Mouse (Mus musculus): Measurements from ENCODE around the gene Timm23. TPM values are rescaled to one million over a fixed set of nuclear protein-coding genes. Genes with fewer than 3 reads are reported as not detected.
"Not testable (repeated sequence)": the region's sequence is repeated elsewhere in the genome, so short reads cannot be mapped to it uniquely, and the experiment has no call there.

Gene Timm23
- polyA plus RNA-seq, 1 experiment: 17.5 TPM

DNA sequence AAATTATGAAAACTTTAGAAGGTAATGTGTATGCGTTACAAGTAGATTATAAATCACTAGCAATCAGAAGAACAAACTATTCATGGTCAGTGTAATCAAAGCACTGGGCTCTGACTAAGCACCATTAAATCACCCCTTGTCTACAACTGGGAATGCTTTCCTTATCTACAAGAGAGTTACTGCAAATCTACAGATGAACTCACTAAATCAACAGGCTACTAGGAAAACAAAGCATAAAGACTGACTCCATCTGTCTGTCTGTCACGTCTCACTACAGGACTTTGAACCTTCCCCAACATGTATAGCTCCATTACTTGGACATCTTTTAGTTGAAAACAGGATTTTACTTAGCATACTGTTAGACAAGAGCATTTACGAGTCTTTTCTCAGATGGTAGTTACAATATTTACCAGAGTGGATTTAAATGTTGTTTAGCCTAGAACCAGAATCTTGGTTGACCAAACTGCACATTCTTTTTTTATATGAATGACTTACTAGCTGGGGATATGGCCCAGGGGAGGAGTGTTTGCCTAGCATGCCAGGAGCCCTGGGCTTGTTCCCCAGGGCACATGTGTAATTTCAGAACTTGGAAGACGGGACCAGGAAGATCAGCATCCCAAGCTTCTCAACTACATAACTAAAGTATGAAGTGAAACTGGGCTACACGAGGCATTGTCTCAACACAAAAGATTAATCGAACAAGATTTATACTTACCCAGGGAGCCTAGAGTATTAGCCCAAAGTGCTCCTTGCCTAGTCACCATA, 10.9 kb downstream of the Timm23 start:
- Histone ChIP-seq H3K9me3 (ENCODE audit: control insufficient read depth, low read length) (no peaks in the 10 kb centered on the region), H3K4me3 (replicated peaks) (no peak overlapping the region), H3K4me1 (ENCODE audit: control insufficient read depth) (peaks cover 11% of the 10 kb centered on the region), H3K27me3 (ENCODE audit: control insufficient read depth) (no peaks in the 10 kb centered on the region), H3K36me3 (ENCODE audit: control insufficient read depth) (peaks cover 97% of the 10 kb centered on the region)
- TF ChIP-seq TAL1 (IDR thresholded peaks at IDR 0.05; ENCODE audit: low read length): no peak
- no peak for TF ChIP-seq GATA1 (IDR thresholded peaks at IDR 0.05; ENCODE audit: low read length)

DNA sequence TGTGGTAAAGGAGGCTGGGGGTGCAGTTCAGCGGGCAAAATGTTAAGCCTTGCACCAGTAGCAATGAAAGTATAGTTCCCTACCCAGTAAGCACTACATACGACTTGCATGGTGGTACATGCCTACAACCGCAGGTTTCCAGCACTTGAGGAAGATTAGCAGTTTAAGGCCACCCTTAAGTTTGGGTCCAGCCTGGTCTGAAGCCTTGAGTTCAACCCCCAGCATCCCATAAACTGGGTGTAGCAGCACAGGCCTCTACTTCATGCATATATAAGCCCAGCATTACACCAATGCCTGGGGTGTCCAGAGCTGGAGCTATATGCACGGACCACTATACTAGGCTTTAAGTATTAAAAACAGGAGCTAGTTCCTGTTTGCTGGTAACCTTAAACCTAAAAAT, 17.9 kb downstream of the Timm23 start:
- no peaks in the 10 kb centered on the region for H3K9me3 ChIP-seq (ENCODE audit: control insufficient read depth, low read length)
- H3K4me1 ChIP-seq (ENCODE audit: control insufficient read depth): peaks cover 3% of the 10 kb centered on the region
- no peaks in the 10 kb centered on the region for H3K27me3 ChIP-seq (ENCODE audit: control insufficient read depth)
- peaks cover 96% of the 10 kb centered on the region for H3K36me3 ChIP-seq (ENCODE audit: control insufficient read depth)
- H3K4me3 ChIP-seq (replicated peaks): no peak overlapping the region
- TF ChIP-seq GATA1 (IDR thresholded peaks at IDR 0.05; ENCODE audit: low read length) (no peak), TAL1 (IDR thresholded peaks at IDR 0.05; ENCODE audit: low read length) (no peak)

DNA sequence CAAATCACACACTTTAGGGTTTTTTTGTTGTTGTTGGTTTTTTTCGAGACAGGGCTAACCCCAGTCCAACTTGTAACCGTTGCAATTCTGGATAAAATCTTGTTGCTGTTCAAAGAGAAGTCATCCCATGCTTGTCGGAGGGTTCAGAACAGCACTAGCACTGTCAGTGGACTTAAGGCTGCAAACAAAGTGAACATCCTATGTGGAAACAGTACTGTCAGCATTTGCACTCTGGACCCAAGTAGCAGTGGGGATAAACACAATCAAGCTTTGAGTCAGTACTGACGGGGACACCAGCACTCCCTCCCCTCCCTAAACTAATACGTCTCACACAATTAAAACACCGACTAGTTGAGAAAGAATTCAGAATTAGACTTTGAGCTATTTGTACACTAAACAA, 20.8 kb downstream of the Timm23 start:
- Histone ChIP-seq H3K4me1 (ENCODE audit: control insufficient read depth) (peaks cover 3% of the 10 kb centered on the region), H3K9me3 (ENCODE audit: control insufficient read depth, low read length) (no peaks in the 10 kb centered on the region), H3K4me3 (replicated peaks) (no peak overlapping the region), H3K36me3 (ENCODE audit: control insufficient read depth) (peaks cover 82% of the 10 kb centered on the region), H3K27me3 (ENCODE audit: control insufficient read depth) (no peaks in the 10 kb centered on the region)
- TF ChIP-seq TAL1 (IDR thresholded peaks at IDR 0.05; ENCODE audit: low read length) (no peak), GATA1 (IDR thresholded peaks at IDR 0.05; ENCODE audit: low read length) (no peak)

DNA sequence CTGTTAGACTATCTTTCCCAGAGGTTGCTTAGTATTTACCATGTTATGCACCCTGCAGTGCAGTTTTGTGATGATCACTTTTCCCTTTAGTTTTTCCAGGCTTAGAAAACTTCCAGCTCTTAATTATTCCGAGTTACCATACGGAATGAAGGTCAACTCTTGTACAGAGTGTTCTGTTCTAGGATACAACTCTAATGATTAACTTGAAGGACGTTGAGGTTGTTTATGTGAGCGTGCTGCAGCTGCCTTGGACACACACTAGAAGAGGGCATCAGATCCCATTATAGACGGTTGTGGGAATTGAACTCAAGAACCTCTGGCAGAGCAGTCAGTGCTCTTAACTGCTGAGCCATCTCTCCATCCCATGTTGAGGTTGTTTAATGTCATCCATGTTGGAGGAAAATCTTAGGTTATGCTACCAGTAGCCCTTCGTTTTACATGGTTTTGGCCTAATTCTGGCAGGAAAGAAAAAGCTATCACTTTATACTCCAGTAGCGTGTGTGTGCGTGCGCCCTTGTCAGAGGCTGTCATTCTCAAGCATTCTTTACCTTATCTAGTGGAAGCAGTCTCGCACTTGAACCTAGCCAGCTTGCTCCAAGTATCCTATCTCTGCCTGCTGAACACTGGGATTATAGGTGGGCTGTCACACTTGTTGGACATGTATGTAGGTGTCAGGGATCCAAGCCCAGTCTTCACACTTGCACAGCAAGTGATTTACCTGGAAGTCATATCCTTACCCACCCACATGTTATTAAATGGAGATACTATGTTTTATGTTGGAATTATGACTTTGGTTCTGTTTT, 22.1 kb downstream of the Timm23 start:
- peaks cover 82% of the 10 kb centered on the region for H3K36me3 ChIP-seq (ENCODE audit: control insufficient read depth)
- H3K9me3 ChIP-seq (ENCODE audit: control insufficient read depth, low read length): no peaks in the 10 kb centered on the region
- no peak overlapping the region for H3K4me3 ChIP-seq (replicated peaks)
- TF ChIP-seq TAL1 (IDR thresholded peaks at IDR 0.05; ENCODE audit: low read length) (no peak), GATA1 (IDR thresholded peaks at IDR 0.05; ENCODE audit: low read length) (no peak)
- H3K27me3 ChIP-seq (ENCODE audit: control insufficient read depth): no peaks in the 10 kb centered on the region
- peaks cover 12% of the 10 kb centered on the region for H3K4me1 ChIP-seq (ENCODE audit: control insufficient read depth)

DNA sequence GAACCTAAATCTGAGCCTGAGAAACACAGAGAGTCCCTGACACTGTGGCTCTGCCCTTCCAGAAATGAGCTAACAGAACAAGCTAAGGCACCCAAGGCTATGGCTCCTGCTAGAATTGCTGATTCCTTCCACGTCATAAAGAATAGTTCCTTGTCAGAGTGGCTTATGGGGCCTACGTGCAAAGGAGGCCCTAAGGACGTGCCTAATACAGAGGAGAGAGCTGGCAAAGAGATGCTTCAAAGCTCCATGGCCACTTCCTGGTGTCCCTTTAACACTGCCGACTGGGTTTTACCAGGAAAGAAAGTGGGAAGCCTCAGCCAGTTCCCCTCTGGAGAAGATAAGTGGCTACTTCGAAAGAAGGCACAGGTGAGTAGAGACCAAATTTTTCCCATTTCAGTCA, 25.1 kb downstream of the Timm23 start:
- H3K9me3 ChIP-seq (ENCODE audit: control insufficient read depth, low read length); H3K4me3 ChIP-seq (replicated peaks); H3K27me3 ChIP-seq (ENCODE audit: control insufficient read depth): not testable (repeated sequence)
- peaks cover 82% of the 10 kb centered on the region for H3K36me3 ChIP-seq (ENCODE audit: control insufficient read depth)
- H3K4me1 ChIP-seq (ENCODE audit: control insufficient read depth): peaks cover 25% of the 10 kb centered on the region

DNA sequence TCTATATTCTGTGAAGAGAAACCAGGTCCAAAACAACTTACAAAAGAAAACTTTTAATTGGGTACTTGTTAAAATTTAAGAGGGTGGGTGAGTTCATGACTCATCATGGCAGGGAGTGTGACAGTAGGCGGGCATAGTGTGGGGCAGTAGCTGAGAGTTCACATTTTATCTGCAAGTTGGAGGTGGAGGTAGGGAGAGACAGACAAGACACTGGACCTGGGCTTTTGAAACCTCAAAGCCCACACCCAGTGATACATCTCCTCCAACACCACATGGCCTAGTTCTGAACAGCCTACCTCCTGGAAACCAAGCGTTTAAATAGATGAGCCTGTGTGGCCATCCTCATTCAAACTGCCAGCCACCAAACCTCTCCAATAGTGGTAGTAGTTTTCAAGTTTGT, 26.4 kb downstream of the Timm23 start:
- no peak overlapping the region for H3K4me3 ChIP-seq (replicated peaks)
- peaks cover 82% of the 10 kb centered on the region for H3K36me3 ChIP-seq (ENCODE audit: control insufficient read depth)
- H3K27me3 ChIP-seq (ENCODE audit: control insufficient read depth): no peaks in the 10 kb centered on the region
- TF ChIP-seq GATA1 (IDR thresholded peaks at IDR 0.05; ENCODE audit: low read length): no peak
- no peak for TF ChIP-seq TAL1 (IDR thresholded peaks at IDR 0.05; ENCODE audit: low read length)
- peaks cover 36% of the 10 kb centered on the region for H3K4me1 ChIP-seq (ENCODE audit: control insufficient read depth)
- no peaks in the 10 kb centered on the region for H3K9me3 ChIP-seq (ENCODE audit: control insufficient read depth, low read length)

DNA sequence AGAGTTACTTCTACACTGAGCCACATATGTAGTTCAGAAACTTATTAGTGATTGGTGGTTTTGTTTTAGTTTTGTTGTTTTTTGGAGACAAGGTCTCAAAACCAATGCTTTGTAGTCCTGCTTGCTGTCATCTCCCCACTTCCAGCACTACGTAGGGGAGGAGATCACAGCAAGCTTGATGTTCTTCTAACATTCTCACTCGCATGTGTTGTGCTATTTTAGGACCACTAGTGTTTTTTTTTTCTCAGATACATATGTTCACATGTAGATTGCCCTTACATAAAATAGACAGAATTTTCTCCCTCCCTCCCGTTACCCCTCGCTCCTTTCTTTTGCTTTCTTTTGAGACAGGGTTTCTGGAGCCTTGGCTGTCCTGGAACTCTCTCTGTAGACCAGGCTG, 31.6 kb downstream of the Timm23 start:
- Histone ChIP-seq H3K9me3 (ENCODE audit: control insufficient read depth, low read length) (no peaks in the 10 kb centered on the region), H3K36me3 (ENCODE audit: control insufficient read depth) (peaks cover 90% of the 10 kb centered on the region), H3K4me1 (ENCODE audit: control insufficient read depth) (peaks cover 69% of the 10 kb centered on the region), H3K4me3 (replicated peaks) (peak overlapping the region; percentile 85), H3K27me3 (ENCODE audit: control insufficient read depth) (no peaks in the 10 kb centered on the region)
- TF ChIP-seq GATA1 (IDR thresholded peaks at IDR 0.05; ENCODE audit: low read length) (no peak), TAL1 (IDR thresholded peaks at IDR 0.05; ENCODE audit: low read length) (no peak)

DNA sequence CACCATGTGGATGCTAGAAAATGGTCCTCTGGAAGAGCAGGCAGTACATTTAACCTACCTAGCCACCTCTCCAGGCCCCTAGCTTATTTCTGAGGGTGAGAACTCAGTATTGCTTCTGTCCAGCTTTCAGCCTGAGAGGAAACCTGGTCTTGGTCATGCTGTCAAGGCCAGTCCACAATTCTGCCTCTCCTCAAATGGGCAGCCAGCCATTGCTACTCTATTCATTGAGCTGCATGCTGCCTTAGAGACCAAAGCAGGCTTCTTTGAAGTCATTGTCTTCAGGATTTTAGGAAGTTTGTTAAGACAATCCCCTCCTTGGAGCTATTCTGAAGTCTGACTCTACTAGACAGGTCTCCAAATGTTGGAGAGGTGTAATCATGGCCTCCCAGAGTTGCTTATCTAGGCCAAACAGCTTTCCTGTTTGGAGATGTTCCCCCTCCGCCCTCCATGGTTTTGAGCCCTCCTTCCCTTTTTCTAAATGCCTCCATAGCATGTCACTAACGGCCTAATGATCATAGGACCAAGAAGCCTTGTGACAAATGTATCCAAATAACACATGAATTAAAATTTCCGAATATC, 33.0 kb downstream of the Timm23 start:
- H3K9me3 ChIP-seq (ENCODE audit: control insufficient read depth, low read length): no peaks in the 10 kb centered on the region
- peak overlapping the region; percentile 85 for H3K4me3 ChIP-seq (replicated peaks)
- H3K36me3 ChIP-seq (ENCODE audit: control insufficient read depth): peaks cover 79% of the 10 kb centered on the region
- no peaks in the 10 kb centered on the region for H3K27me3 ChIP-seq (ENCODE audit: control insufficient read depth)
- TF ChIP-seq GATA1 (IDR thresholded peaks at IDR 0.05; ENCODE audit: low read length) (peak; percentile 98), TAL1 (IDR thresholded peaks at IDR 0.05; ENCODE audit: low read length) (peak; percentile 97)
- H3K4me1 ChIP-seq (ENCODE audit: control insufficient read depth): peaks cover 72% of the 10 kb centered on the region

DNA sequence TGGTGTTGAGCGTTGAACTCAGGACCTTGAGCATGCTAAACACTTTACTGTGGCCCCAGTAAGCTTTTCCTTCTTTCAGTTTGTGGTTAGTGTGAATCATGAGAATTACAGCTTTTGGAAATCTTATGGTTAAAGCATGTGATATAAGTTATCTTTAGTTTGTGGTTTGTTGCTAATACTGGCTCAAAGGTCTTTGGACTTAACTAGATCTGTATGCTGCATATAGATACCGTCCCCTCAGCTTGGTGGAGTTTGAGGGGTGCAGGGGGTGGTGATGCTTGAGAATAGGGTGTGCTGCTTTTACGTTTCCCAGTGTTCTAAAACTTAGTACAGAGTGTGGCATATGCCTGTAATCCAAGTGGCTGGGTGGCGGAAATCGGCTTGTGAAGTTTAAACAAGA, 34.4 kb downstream of the Timm23 start:
- Histone ChIP-seq H3K27me3 (ENCODE audit: control insufficient read depth) (no peaks in the 10 kb centered on the region), H3K9me3 (ENCODE audit: control insufficient read depth, low read length) (no peaks in the 10 kb centered on the region), H3K36me3 (ENCODE audit: control insufficient read depth) (peaks cover 77% of the 10 kb centered on the region), H3K4me1 (ENCODE audit: control insufficient read depth) (peaks cover 82% of the 10 kb centered on the region), H3K4me3 (replicated peaks) (peak overlapping the region; percentile 85)
- TF ChIP-seq GATA1 (IDR thresholded peaks at IDR 0.05; ENCODE audit: low read length) (no peak), TAL1 (IDR thresholded peaks at IDR 0.05; ENCODE audit: low read length) (no peak)

Data from erythroblast, embryonic 14.5 days (primary cell).